In the genomic region with DNA sequence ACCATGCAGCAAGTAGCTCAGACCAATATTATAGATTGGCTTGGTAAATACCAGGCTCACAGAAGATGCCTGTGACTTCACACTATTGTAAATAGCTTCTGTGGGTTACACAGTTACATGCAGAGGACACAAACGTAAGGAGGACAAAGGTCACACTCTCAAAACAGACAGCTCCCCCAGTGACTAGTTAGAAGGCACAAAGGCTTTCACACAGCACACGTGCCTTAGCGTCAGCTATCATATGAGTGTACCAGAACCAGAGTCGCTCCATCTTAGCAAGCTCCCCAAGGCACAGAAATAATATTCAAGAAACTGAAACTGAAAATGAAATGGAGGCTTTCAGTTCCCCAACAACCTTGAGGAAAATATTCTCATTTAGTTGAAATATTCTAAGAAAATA, we compare ENCODE assay signal across 23 mouse cellular contexts. TPM values are rescaled to one million over a fixed set of nuclear protein-coding genes. Genes with fewer than 3 reads are reported as not detected.
DNase-seq lines count a peak whose midpoint lies in the region; ATAC-seq and TF ChIP-seq lines count a peak whose summit lies in the region.
"Had no signal": no experiment of that assay in that cellular context is flagged by ENCODE, and none has a peak within 500 bp of the region (broad histone marks: within the 10 kb centered on the region; RNA-seq: fewer than 3 reads in every experiment).

No protein-coding gene starts in this region.

- H3K9me3 ChIP-seq in heart, postnatal 0 days (replicated peaks; ENCODE audit: control insufficient read depth, low read length) = no peaks in the 10 kb centered on the region
- no peaks in the 10 kb centered on the region for H3K9me3 ChIP-seq in heart, embryonic 10.5 days
- no peaks in the 10 kb centered on the region for H3K9me3 ChIP-seq in liver, embryonic 15.5 days (replicated peaks)
- no peaks in the 10 kb centered on the region for H3K9me3 ChIP-seq in midbrain, embryonic 14.5 days (ENCODE audit: control insufficient read depth, low read length)
- H3K9me3 ChIP-seq: embryonic facial prominence, embryonic 12.5 days; forebrain, embryonic 15.5 days; hindbrain, embryonic 13.5 days; limb, embryonic 10.5 days; neural tube, embryonic 12.5 days had no signal

- no peaks in the 10 kb centered on the region for H3K4me1 ChIP-seq in heart, postnatal 0 days (ENCODE audit: control insufficient read depth, insufficient read depth)
- peaks cover 5% of the 10 kb centered on the region; the same call in 1 of the 2 replicates for H3K4me1 ChIP-seq in heart, embryonic 10.5 days
- 0 out of 2 replicates have a peak, but pooled peaks cover 4% of the 10 kb centered on the region for H3K4me1 ChIP-seq in liver, embryonic 15.5 days (replicated peaks)
- H3K4me1 ChIP-seq in midbrain, embryonic 14.5 days (ENCODE audit: control insufficient read depth, insufficient read depth, low read length) = no peaks in the 10 kb centered on the region
- H3K4me1 ChIP-seq: embryonic facial prominence, embryonic 12.5 days; forebrain, embryonic 15.5 days; hindbrain, embryonic 13.5 days; limb, embryonic 10.5 days; neural tube, embryonic 12.5 days had no signal

- no peak overlapping the region for H3K4me3 ChIP-seq in heart, postnatal 0 days (ENCODE audit: low read depth, low read length)
- no peak overlapping the region for H3K4me3 ChIP-seq in heart, embryonic 10.5 days
- no peak overlapping the region for H3K4me3 ChIP-seq in liver, embryonic 15.5 days (replicated peaks)
- no peak overlapping the region for H3K4me3 ChIP-seq in midbrain, embryonic 14.5 days (replicated peaks; ENCODE audit: low read depth, low read length)
- H3K4me3 ChIP-seq: embryonic facial prominence, embryonic 12.5 days; forebrain, embryonic 15.5 days; hindbrain, embryonic 13.5 days; layer of hippocampus, adult 2 months; limb, embryonic 10.5 days; neural tube, embryonic 12.5 days had no signal

- no peak overlapping the region for H3K27ac ChIP-seq in heart, postnatal 0 days (ENCODE audit: low read depth)
- H3K27ac ChIP-seq in heart, embryonic 10.5 days = no peak overlapping the region
- no peak overlapping the region for H3K27ac ChIP-seq in liver, embryonic 15.5 days (replicated peaks)
- H3K27ac ChIP-seq in midbrain, embryonic 14.5 days (replicated peaks; ENCODE audit: low read depth, low read length) = no peak overlapping the region
- H3K27ac ChIP-seq: embryonic facial prominence, embryonic 12.5 days; forebrain, embryonic 15.5 days; limb, embryonic 10.5 days; neural tube, embryonic 12.5 days had no signal

- no peak for TF ChIP-seq EP300 in heart, postnatal 0 days (IDR thresholded peaks at IDR 0.05; ENCODE audit: low read depth)

- WGBS in heart, postnatal 0 days = 50% methylated on average over 4 of the region's 4 CpGs
- 57% methylated on average over 4 of the region's 4 CpGs for WGBS in heart, embryonic 10.5 days
- 55% methylated on average over 4 of the region's 4 CpGs for WGBS in liver, embryonic 15.5 days (ENCODE audit: insufficient replicate concordance)
- 54% methylated on average over 4 of the region's 4 CpGs for WGBS in midbrain, embryonic 14.5 days

- H3K9ac ChIP-seq in heart, postnatal 0 days (replicated peaks; ENCODE audit: low read depth, low read length) = no peak overlapping the region
- H3K9ac ChIP-seq in liver, embryonic 15.5 days = no peak overlapping the region
- H3K9ac ChIP-seq in midbrain, embryonic 14.5 days (replicated peaks; ENCODE audit: low read length) = no peak overlapping the region
- H3K9ac ChIP-seq: embryonic facial prominence, embryonic 12.5 days; forebrain, embryonic 15.5 days; hindbrain, embryonic 13.5 days; neural tube, embryonic 12.5 days had no signal

- H3K4me2 ChIP-seq in heart, postnatal 0 days (ENCODE audit: low read depth, low read length) = no peak overlapping the region
- no peak overlapping the region for H3K4me2 ChIP-seq in liver, embryonic 15.5 days
- H3K4me2 ChIP-seq in midbrain, embryonic 14.5 days (ENCODE audit: low read length) = no peak overlapping the region
- H3K4me2 ChIP-seq: embryonic facial prominence, embryonic 12.5 days; forebrain, embryonic 15.5 days; heart, embryonic 11.5 days; hindbrain, embryonic 13.5 days; midbrain, embryonic 11.5 days; neural tube, embryonic 12.5 days had no signal

- DNase-seq in heart, postnatal 0 days (ENCODE audit: low spot score) = no peak
- no peak for DNase-seq in heart, embryonic 10.5 days (ENCODE audit: low spot score)
- DNase-seq in thymus, postnatal 36 days = no peak
- DNase-seq in midbrain, embryonic 14.5 days = no peak
- DNase-seq: cerebellum, adult 9-10 months; gastrocnemius, postnatal 36 days; kidney, adult 18-20 months; kidney, postnatal 14 days; lung, adult 2 months; right cerebral cortex, adult 18-20 months; thymus, adult 2 months had no signal

- H3K27me3 ChIP-seq in heart, postnatal 0 days (ENCODE audit: control insufficient read depth, insufficient read depth, low read length) = no peaks in the 10 kb centered on the region
- no peaks in the 10 kb centered on the region for H3K27me3 ChIP-seq in heart, embryonic 10.5 days (ENCODE audit: insufficient read depth, poor library complexity, severe bottlenecking)
- no peaks in the 10 kb centered on the region for H3K27me3 ChIP-seq in liver, embryonic 15.5 days
- H3K27me3 ChIP-seq in midbrain, embryonic 14.5 days (ENCODE audit: control insufficient read depth, insufficient read depth, low read length) = no peaks in the 10 kb centered on the region
- H3K27me3 ChIP-seq: embryonic facial prominence, embryonic 12.5 days; forebrain, embryonic 15.5 days; hindbrain, embryonic 13.5 days; neural tube, embryonic 12.5 days had no signal

- no peaks in the 10 kb centered on the region for H3K36me3 ChIP-seq in heart, postnatal 0 days (replicated peaks; ENCODE audit: control insufficient read depth, insufficient read depth, low read length)
- H3K36me3 ChIP-seq in heart, embryonic 10.5 days = no peaks in the 10 kb centered on the region
- H3K36me3 ChIP-seq in liver, embryonic 15.5 days (replicated peaks) = no peaks in the 10 kb centered on the region
- no peaks in the 10 kb centered on the region for H3K36me3 ChIP-seq in midbrain, embryonic 14.5 days (ENCODE audit: control insufficient read depth, insufficient read depth, low read length)
- H3K36me3 ChIP-seq: embryonic facial prominence, embryonic 12.5 days; forebrain, embryonic 15.5 days; hindbrain, embryonic 13.5 days; limb, embryonic 10.5 days; neural tube, embryonic 12.5 days had no signal

- ATAC-seq in heart, postnatal 0 days (ENCODE audit: insufficient read depth, low read depth) = 0 out of 2 replicates have a peak, but pooled peaks have one; percentile 33
- peak; percentile 36 for ATAC-seq in granulocyte monocyte progenitor cell, adult 5-6 weeks (replicated peaks; ENCODE audit: poor library complexity, severe bottlenecking)
- ATAC-seq in liver, embryonic 15.5 days (ENCODE audit: insufficient read depth) = peak; percentile 65
- ATAC-seq in neutrophil, adult 5-6 weeks (ENCODE audit: extremely low read depth, insufficient number of reproducible peaks, low FRiP score, poor library complexity, severe bottlenecking) = peak; percentile 39; the same call in 1 of the 2 replicates
- no peak for ATAC-seq in CD4-positive, CD25-positive, alpha-beta regulatory T cell, adult 4 months
- no peak for ATAC-seq in midbrain, embryonic 14.5 days (ENCODE audit: low FRiP score, low TSS enrichment)
- ATAC-seq: forebrain, embryonic 15.5 days had no signal

- TF ChIP-seq CTCF in heart, postnatal 0 days (IDR thresholded peaks at IDR 0.05; ENCODE audit: low read depth) = no peak

RNA-seq across cellular contexts. Expression of gene Man2a1, which starts 10.1 kb away (rescaled TPM):
- 14.4 and 24.0 TPM in 2 replicates for total RNA-seq in heart, postnatal 0 days (2014; rRNA removed; ENCODE audit: low replicate concordance)
- polyA plus RNA-seq in heart, postnatal 0 days (2015; fragmentation: Nextera tagmentation; extraction: Ambion mirVana) = 2.7 and 3.2 TPM in 2 replicates
- 4.5 and 9.1 TPM in 2 replicates for polyA plus RNA-seq in heart, embryonic 10.5 days (2016; fragmentation: Nextera tagmentation; extraction: Ambion mirVana)
- total RNA-seq in granulocyte monocyte progenitor cell, adult 5-6 weeks (2014; fragmentation: Nextera tagmentation) = 25.0 and 45.5 TPM in 2 replicates
- 39.4 and 40.5 TPM in 2 replicates for total RNA-seq in granulocyte monocyte progenitor cell, adult 5-6 weeks (2017)
- polyA plus RNA-seq in liver, embryonic 15.5 days (2015; fragmentation: Nextera tagmentation; extraction: Ambion mirVana) = 5.0 and 5.5 TPM in 2 replicates
- total RNA-seq in neutrophil, adult 5-6 weeks (2017) = 59.3 and 69.0 TPM in 2 replicates
- 10 to 100 TPM; 10.1 to 10.6 TPM for polyA plus RNA-seq in CD4-positive, CD25-positive, alpha-beta regulatory T cell, adult 4 months (2017; shearing (Covaris generic))
- 5.1 and 6.2 TPM in 2 replicates for polyA plus RNA-seq in midbrain, embryonic 14.5 days (2014; fragmentation: Nextera tagmentation; extraction: Ambion mirVana)

Comparison
In these comparisons a context has a peak if more than half of its experiments do, and no peak if none do; other contexts are left out.
1. ATAC-seq: peak in heart, postnatal 0 days (single experiment), granulocyte monocyte progenitor cell, adult 5-6 weeks (single experiment), liver, embryonic 15.5 days (single experiment) and neutrophil, adult 5-6 weeks (single experiment); none in CD4-positive, CD25-positive, alpha-beta regulatory T cell, adult 4 months (single experiment) and midbrain, embryonic 14.5 days (single experiment).